Mouse (Mus musculus) adrenal gland, adult 2 months (tissue): Measurements from ENCODE around the gene Zbtb21. TPM values are rescaled to one million over a fixed set of nuclear protein-coding genes. Genes with fewer than 3 reads are reported as not detected.
A peak's percentile ranks its signal among the peaks of the same experiment; 100 is the strongest.
"Not testable (repeated sequence)": the region's sequence is repeated elsewhere in the genome, so short reads cannot be mapped to it uniquely, and the experiment has no call there.

Experiments
- DNase-seq: peaks from one replicate; pipeline ENCODE4 v3.0.0; 2021
- polyA plus RNA-seq: library from polyadenylated mRNA; depleted of rRNA; stranded (reverse); fragments of >200 nt; gene quantifications from 2 replicates; pipeline ENCODE4 v1.2.3, GENCODE M21; 2012
- total RNA-seq, 2 experiments: library from RNA; stranded (reverse); gene quantifications; 2 replicates each; pipeline ENCODE4 v1.2.3; 2021

The Zbtb21 gene
- total and polyA plus RNA-seq, 3 experiments: 16.7 to 50.0 (median 24.2) TPM

DNA sequence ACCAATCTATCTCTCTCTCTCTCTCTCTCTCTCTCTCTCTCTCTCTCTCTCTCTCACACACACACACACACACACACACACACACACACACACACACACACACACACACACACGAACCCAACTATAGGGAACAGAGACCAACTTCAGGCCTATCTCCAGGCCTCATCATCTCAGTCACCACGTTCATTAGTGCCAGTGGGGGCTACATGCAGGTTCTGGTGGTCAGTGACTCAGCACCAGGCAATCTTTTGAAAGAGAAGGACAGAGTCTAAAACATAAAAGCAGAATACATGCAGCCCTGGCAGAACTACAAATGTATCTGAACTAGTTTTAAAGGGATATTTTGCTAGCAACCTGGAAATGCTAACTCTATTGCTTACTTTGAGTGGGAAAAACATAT is 15.4 kb downstream of the Zbtb21 start:
- DNase-seq: not testable (repeated sequence)

DNA sequence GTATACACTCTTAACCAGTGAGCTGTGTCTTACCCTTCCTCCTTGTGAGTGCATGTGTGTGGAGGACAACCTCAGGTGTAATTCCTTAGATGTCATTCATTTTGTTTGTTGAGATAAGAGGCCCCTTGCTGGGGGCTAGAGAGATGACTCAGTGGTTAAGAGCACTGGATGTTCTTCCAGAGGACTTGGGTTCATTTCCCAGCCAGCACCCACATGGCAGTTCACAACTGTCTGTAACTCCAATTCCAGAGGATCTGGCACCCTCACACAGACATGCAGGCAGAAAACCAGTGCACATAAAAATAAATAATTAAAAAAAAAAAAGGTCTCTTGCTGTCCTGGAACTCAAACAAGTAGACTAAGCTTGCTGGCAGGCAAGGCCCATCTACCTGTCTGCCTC is 20.6 kb downstream of the Zbtb21 start:
- no peak for DNase-seq

DNA sequence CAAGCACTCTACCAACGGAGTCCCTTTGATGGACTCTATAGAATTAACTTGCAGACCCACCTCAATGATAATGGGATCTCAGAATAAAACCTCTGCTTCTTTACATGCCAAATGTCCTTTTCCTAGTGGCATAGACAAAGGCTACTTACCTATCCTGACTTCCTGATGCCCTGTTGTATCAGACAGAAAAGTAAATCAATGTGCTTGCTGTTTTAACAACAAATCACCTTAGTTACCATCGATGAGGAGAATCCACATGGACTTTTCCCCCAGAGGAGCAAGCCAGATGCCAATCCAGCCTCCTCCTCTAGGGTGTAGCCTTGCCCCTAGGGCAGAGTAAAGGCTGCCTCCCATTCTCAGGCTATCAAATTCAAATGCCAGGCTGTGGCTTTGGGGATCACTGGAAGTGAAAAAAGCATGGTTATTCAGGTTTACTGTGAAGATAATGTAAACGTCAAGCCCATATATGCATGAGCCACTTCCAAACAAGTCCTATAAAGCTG is 21.9 kb downstream of the Zbtb21 start:
- no peak for DNase-seq

DNA sequence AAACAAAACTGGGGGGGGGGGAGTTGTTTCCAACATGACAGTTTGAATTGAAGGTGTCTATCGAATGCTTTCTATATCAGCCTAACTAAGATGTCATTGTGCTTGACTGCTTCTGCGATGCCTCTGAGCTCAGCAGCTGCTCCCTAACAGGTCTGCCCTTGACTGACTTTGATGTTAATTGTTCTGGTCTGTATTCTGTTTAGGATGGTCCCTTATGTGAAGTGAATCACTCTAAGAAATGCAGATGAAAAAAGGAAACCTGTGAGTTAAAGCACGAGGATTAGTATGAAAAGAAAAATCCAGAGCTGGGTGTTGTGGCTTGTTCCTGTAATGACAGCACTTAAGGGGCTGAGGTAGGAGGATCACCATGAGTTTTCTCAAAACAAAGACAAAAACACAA is 26.6 kb downstream of the Zbtb21 start:
- no peak for DNase-seq

DNA sequence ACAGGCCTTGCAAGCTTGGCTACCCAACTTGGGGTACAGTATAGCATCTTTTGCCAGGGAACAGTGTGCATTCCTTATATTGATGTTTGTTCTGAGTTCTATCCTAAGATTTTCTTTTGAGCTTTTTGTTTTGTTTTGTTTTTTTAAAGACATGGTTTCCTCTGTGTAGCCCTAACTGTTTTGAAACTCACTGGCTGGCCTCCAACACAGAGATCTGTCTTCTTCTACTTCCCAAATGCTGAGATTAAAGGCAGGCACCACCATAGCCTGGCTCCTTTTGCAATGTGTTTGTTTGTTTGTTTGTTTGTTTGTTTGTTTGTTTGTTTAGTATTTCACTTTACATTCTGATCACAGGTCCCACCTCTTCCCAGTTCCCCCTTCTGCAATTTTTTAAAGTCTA is 32.2 kb downstream of the Zbtb21 start:
- peak; percentile 38 for DNase-seq

DNA sequence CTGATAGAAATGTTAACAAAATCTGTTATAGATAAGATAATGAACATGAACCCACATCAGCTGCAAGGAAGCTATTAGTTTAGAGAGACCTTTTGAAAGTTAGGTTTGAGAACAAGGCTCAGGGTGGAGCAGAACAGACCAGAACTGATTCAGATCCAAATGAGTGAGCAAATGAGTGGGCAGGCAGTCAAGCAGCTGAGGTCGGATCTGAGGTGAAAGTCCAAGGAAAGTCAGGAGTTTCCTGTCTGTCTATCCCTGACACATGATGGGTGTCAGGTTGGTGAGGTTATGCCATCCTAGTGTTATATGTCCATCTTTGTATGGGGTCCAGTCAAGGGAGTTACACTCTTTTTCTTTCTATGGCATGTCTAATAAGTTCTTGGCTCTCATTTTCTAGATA is 32.9 kb downstream of the Zbtb21 start:
- peak; percentile 19 for DNase-seq

DNA sequence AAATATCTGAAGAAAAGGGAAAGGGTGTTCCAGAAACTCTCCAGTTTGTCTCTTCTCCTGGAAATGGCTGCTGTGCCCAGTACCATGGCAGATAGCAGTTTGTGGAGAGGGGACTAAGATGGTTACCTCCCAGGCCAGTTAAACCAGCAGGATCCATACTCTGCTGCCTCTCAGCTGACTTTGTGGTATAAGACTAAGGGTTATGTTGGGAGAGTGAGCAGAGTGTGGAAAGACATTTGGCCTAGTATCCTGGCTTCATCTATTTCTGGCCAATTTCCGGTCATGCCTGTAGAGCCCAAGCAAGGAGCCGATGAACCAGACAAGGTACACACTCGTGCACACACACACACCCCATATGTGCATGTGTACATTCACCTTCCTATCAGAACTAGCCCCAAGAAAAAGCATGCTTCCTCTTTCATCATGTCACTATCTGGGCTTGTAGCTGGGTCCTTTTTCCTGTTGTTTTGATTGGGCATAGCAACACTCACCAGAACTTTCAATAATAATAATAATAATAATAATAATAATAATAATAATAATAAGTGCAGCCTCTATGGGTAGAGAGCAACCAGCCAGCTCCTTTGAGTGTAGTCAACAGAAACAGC is 35.0 kb downstream of the Zbtb21 start:
- DNase-seq: no peak

DNA sequence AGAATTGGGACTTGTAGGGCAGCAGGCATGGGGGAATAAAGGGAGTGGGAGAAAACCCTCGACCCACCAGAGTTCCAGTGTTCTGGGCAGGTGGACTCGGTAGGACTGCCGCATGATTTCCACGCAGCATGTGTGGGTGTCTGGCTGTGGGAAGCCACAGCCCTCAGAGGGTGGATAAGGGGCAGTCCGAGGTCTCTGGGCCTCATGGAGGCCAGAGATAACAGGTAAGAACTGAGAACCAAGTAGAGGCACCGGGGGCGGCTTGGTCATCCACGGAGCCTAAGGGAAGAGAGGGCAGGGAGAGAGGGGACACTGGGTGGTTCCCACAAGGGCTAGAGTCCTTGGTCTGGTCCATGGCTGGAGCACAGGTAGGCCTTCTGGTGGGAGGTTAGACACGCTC is 36.0 kb downstream of the Zbtb21 start:
- DNase-seq: no peak

DNA sequence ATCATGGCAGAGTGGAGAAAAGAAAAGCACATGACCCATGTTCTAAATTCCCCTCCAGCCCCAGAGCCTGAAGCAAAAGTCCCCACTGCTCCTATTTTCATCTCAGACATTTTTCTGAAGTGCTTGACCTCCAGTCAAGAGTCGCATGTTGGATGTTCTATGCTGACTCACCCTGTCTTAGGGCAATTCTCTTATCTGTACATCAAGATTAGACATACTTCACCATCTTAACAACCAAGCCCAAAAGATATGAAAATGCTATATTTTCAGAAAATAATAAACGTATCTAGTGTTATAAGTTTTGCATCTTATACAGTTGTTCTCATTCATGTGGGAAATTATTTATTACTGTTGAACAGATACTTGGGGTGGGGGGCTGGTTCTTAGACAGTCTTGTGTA is 36.7 kb downstream of the Zbtb21 start:
- no peak for DNase-seq

DNA sequence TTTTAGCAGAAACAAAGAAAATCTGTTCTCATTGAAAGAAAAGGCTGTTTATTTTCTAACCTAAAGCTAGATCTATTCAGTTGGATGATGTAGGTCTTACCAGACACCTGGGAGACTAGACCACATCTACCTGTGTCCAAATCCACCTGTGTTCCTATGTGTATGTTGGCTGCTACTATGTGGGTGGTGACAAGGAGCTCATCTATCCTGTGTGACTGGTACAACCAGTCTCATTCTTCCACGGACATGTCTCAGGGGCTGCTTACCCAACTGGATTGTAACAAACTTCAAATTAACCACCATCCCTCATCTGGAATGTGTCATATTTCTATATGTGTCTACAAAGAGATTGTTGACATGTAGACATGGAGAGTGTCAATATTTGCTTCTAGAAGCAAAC is 38.7 kb downstream of the Zbtb21 start:
- no peak for DNase-seq

DNA sequence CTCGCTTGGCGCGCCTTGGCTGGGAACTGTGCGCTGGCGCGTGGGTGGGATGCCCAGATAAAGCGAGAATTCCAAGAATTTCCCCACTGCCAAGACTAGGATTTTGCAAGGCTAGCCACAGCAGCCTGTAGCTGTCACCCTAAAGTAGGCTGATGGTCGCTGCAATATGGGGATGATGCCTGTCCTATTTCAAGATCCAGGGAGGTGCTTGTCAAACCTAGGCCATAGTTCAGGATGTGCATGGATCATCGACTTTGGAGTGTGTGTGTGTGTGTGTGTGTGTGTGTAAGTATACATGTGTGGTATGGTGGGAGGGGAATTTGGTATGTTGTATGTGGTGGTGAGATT is 39.7 kb downstream of the Zbtb21 start:
- no peak for DNase-seq

DNA sequence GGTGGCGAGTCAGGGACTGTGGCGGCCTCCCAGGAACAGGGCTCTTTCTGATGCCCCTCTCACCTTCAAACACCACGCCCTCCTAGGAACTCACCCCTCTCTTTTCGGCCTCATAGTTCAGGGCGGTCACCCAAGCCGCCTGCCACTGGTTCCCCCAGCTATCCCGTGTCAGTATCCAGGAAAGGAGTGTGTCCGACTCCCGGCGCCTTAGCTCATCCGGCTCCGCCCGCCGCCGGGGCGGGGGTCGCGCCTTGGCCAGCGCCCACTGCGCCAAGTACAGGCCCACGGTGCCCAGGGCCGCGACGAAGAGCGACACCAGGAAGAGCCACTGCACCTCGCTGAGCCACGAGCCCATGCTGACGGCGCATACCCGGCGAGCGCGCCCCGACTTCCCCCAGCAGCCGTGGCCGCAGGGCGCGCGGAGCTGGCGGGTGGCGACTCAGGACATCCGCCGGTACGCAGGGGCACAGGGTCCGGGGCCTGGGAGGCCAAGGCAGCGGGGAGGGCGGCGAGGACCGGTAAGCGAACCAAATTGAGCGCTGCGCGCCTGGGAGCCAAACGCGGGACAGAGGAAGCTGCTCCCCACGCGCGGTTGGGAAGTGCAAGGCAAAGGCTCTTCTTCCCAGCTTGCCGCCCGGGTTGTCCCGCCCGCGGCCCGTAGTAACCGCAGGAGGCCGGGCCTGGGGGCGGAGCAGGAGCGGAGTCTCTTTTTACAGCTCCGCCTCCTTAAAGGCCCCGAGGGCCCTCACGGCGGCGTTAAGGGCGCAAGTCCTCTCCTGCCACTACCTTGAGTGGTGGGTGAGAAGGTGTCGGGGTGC is 40.3 kb downstream of the Zbtb21 start:
- DNase-seq: peak; percentile 95

DNA sequence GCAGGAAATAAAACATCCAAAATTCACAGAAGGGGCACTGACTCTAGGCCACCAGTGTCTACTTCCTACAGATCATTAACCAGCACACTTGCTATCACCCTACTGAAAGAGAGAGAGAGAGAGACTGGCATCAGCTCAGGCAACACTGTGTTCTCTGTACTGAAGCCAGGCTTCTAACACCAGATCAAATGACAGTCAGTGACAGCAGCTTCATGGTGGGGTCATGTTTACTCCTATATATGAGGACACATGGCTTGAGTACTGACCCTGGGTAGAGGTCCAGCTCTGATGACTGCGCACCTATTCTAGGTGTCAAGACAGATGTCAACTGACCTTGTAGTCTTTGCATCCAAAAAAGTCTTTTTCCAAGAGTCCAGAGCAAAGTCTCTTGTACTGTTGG is 41.8 kb downstream of the Zbtb21 start:
- DNase-seq: no peak

DNA sequence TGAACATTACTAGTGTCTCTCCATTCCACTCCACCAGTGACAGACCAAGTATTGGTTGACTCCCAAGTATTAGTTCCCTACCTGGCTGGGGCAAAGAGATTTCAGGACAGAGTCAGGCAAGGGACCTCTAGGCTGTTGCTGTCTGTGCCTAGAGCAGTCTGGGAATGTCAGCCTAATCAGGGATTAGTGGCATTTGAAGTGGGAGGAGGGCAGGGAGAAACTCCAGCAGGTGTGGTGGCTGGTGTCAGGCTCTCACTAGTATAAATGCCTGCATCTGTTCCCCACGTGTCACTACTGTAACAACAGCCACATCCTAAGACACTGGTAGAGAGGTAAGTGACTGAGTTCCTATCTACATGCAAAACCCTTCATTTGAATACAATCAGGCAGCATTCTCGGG is 42.6 kb downstream of the Zbtb21 start:
- no peak for DNase-seq

DNA sequence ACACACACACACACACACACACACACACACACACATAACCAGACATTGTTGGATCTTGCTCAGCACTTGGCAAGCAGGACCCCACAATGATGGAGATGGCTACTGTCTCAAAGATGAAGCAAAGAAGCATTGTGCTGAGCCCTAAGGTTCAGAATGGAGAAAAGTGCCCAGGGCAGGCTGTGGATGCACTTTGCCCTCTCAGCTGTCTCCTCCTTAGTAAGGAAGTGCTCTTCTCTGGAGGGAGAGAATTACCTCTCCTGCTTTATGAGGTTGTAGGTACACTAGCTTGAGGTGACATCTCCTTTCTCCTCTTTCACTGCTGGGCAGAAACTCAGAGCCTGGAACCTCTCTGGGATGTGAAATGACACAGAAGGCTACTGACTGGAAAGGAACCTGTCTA is 49.5 kb downstream of the Zbtb21 start:
- no peak for DNase-seq

DNA sequence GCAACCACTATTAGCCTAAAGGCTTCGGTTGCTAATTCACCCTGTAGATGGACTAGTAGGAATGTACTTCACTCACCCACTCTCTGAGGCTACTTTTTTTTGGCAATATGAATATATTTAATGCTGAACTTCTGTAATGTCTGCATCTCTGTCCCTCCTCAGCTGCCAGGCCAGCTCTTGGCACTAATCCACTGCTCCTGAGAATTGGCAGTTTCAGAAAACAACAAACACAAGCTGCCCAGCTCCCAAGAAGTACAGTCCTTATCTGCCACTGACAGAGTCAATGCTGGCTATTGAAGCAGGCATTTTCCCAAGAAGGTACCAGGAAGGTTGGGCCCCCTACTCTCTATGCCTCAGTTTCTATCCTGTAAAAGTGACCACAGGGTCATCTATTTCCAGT is 53.1 kb downstream of the Zbtb21 start:
- DNase-seq: no peak

DNA sequence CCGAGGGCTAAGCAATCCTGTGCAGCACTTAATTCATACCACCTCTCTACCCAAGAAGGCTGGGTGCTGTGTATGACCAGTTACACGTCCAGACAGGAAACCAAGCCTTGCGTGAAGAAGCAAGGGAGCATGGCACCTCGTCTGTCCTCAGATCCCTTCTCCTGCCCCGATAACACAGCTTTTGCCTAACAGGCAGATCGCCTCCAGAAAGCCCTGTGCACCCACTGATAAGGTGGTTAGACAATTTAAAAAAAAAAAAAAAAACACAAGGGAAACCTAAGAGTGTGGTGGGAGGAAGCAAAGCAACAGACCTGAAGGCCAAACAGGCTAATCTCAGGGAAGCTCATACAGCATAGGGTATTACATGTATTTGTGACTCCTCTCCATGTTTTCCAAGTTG is 54.9 kb downstream of the Zbtb21 start:
- no peak for DNase-seq

DNA sequence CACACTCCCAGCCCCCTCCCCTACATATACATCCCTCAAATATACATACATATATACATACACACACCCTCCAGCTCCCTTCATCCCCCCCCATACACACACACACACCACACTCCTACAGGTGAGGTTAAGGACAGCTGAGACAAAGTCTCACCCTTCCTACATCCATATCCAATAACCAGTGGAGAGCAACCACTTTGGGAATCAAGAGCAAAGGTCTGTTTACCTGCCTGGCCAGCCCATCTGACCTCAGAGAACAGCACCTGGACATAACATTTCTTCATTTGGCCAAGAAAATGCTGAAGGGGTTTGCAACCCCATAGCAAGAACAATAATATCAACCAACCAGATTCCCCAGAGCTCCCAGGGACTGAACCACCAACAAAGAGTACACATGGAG is 56.1 kb downstream of the Zbtb21 start:
- DNase-seq: no peak

DNA sequence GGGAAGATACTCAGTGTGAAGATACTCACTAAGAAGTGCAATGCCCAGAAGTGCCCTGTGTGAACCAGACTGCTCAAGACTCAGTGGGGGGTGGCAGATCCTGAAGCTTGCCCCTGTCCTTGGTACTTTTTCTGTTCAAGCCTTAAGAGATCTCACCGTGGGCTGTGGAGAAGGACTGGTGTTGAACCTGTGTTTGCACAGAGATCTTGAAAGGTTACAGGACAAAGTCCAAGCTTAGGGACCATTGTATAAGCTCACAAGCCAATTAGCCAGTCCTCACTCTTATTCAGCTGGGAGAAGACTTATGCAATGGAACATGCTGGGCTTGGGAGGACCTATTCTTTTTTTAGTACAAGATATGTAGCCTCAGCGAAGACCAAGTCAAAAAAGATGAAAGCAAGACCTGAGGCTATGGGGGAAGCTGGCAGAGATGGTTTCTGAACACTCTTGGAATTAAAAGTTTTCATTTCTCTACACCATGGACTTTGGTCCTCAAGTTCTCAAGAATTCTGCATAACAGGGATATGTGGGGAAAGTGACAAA is 56.9 kb downstream of the Zbtb21 start:
- DNase-seq: no peak

DNA sequence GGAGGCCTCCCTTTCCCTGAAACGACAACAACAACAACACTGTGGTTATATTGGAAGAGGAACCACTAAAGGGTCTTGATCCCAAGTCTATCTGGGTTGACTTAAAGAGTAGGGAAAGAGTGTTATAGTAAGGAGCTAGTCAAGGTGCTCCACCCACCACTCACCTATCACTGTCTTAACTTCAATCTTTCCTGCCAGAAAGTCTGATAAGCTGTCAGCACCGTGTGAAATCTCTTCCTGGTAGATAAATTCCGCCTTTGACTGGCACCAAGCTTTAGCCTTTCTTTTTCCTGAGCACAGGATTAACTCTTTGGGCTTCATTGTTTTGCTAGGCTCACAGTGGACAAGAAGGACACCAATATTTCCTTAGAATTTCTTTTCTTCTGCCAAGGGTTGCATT is 58.4 kb downstream of the Zbtb21 start:
- no peak for DNase-seq

DNA sequence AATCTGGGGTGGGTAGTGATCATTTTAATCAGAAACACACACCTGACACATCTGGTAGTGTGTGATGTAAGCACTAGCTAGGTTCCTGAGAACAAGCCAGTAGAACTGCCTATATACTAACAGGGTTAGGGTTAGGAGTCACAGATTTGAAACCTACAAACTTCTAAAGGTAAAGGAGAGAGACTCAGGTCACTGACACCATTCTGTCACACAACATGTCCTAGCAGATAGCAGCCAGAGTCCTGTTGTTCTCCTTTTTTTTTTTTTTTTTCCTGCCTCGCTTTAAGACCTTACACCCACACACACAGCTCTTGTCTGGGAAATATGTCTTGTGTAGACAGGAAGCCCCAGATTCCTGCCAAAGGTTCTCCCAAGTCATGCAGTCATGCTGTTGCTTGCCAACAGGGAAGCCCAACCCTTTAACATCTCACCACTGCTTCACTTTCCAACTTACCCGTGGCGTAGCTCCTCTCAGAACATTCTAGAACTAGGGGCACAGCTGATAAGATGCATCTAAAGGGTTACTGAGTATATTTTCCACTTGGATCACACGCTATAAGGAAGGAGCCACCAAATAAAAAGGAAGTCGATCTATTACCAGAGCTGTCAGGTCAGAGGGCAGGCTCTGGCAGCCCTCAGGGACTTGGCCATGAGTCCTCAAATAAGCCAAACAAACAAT is 64.9 kb downstream of the Zbtb21 start:
- DNase-seq: peak; percentile 77
